Mouse (Mus musculus): ENCODE data around the gene Tacr1.

DNA sequence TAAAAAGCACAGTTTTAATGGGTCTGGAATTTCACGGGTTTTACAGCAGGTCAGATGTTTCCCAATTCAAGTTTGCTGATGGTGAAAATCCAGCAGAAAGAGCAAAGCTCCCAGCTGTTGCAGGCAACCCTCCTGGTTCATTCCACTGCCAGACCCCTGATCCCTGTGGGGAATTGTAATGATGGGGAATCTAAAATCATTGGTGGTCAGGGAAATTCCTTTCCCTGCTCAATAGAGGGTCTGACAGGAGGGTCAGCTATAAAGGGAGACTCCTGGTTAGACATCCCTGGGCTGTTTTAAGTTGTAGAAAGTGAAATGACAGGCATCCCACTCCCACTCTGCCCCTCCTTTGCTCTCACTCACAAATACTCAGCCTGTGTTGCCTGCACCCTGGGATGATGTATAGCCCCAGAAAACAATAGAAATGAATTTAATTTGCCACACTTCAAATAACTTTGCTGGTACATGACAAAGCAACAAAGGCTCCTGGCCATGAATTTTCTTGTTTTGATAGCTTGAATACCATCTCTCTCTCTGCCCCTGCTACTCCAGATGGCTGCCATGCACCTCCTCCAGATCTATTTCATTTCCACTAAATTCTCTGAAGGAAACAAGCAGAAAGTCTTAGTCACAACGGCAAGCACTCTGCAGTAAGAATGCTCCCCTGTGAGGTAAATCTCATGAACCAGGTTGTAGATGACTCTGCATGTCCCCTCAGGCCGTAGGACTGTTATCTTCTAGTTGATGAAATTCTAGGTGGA lies 123.2 kb downstream of the Tacr1 start:
- TF ChIP-seq HCFC1 (IDR thresholded peaks at IDR 0.05; ENCODE audit: borderline replicate concordance, insufficient read depth, low read length) (no peak), MAFK (IDR thresholded peaks at IDR 0.05; ENCODE audit: insufficient read depth, low read depth, low read length) (no peak), CHD2 (IDR thresholded peaks at IDR 0.05; ENCODE audit: low read depth, low read length) (no peak), ZNF384 (IDR thresholded peaks at IDR 0.05; ENCODE audit: low read depth, low read length) (no peak), ZC3H11A (IDR thresholded peaks at IDR 0.05; ENCODE audit: borderline replicate concordance, low read depth, low read length) (no peak)

All from ES-E14 (cell line).